Mouse (Mus musculus): Measurements from ENCODE around the gene Olfr385.
"Not testable (repeated sequence)": the region's sequence is repeated elsewhere in the genome, so short reads cannot be mapped to it uniquely, and the experiment has no call there.

The Olfr385 gene

DNA sequence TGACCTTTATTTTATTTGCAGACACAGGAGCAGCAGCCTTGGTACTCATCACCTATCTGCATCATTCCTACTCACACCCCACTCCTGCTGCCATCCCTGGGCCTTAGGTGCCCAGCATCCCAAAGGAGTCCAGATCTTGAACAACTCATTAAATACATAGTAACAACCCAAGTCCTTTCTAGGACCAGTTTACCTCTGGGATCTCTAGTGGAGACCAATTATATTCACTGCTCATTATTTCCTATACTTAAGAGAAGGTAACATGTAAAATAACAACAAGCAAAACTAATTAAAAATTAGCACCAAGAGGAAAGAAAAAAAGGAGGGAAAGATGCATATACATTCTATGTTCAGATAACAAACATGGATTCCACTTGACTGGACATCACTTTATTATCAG lies at the start of gene Olfr385:
TSS of gene Olfr385 (minus strand) at position 101 of the 400 bp plus-strand sequence.
- DNase-seq (ENCODE audit: low read depth, low spot score) = no peak

DNA sequence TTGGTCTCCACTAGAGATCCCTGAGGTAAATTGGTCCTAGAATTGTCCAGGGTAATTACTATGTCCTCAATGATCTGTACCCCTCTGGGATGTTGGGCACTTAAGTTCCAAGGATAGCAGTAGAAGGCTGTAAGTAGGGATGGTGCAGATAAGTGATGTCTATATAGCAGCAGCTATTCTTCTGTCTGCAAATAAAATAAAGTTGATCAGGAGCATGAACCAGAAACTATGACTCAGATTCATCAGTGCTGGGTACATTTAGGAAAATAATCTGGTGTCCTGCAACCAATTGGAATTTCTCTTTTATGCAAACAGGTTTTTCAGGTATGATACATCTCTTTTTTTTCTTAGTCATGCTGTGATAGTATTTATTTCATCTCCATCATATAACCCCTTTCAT lies 5.5 kb upstream of the Olfr385 start, which contains the start of gene Olfr384:
TSS of gene Olfr384 (plus strand) at position 301 of the 400 bp plus-strand sequence.
- no peak for DNase-seq (ENCODE audit: low read depth, low spot score)

DNA sequence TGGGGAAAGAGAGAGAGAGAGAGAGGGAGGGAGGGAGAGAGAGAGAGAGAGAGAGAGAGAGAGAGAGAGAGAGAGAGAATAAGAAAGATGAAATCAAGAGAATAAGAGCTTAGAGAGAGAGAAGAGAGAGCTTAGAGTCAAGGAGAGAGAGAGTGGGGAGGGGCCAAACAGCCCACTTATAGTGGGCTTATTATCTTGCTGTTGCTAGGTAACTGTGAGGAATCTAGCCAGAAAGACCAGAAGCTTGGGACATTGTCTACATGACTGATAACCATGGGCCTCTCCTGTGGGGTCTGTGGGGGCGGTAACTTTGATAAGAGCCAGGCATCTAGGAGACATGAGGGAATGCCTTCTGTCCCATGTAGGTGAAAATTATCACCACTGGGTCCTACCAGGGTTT lies 9.6 kb downstream of the Olfr385 start:
- not testable (repeated sequence) for DNase-seq (ENCODE audit: low read depth, low spot score)

DNA sequence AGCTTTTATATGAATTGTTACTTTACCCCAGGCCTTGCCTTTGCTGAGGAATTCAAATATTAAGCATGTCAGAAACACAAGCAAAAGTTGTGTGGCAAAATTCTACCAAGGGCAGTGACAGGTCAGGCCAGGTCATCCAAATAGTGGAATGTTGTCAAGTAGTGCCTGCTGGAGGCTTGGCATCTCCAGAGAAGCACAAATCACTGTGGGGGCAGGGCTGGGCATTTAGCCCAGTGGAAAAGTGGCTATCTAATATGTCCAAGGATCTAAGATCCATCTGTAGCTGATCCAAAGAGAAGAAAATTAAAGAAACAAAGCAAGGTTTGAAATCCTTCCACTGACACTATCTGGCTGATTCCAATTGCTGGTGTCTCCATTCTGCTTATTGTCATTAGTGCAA lies 12.9 kb downstream of the Olfr385 start:
- DNase-seq (ENCODE audit: low read depth, low spot score) = no peak
